Comparison of ENCODE assay signal across 36 mouse cellular contexts in genomic region chr2:87515457-87516060, GRCm38 (mm10). TPM values are rescaled to one million over a fixed set of nuclear protein-coding genes. Genes with fewer than 3 reads are reported as not detected.
"Had no signal": no experiment of that assay in that cellular context is flagged by ENCODE, and none has a peak within 500 bp of the region (broad histone marks: within the 10 kb centered on the region; RNA-seq: fewer than 3 reads in every experiment).

No protein-coding gene starts in this region.

- H3K9ac ChIP-seq: heart, embryonic 13.5 days; heart, embryonic 15.5 days; hindbrain, embryonic 12.5 days; hindbrain, embryonic 14.5 days; kidney, embryonic 15.5 days; limb, embryonic 13.5 days; limb, embryonic 15.5 days; liver, embryonic 12.5 days; liver, embryonic 14.5 days had no signal

- DNase-seq: gastrocnemius, adult 2 months; gastrocnemius, postnatal 10 days; gastrocnemius, postnatal 25 days; heart, adult 2 months; heart, postnatal 4 days; kidney, adult 11 months; kidney, adult 2 months; kidney, adult 9 months; kidney, postnatal 14 days; kidney, postnatal 4 days; layer of hippocampus, adult 9-11 months; layer of hippocampus, postnatal 36 days; left cerebral cortex, postnatal 4 days; lung, adult 18-20 months had no signal

- H3K36me3 ChIP-seq: heart, embryonic 13.5 days; heart, embryonic 15.5 days; hindbrain, embryonic 10.5 days; hindbrain, embryonic 12.5 days; kidney, embryonic 15.5 days; limb, embryonic 13.5 days; limb, embryonic 15.5 days; liver, embryonic 12.5 days had no signal

- H3K4me3 ChIP-seq: gastrocnemius, adult 2 months; heart, adult 2 months; heart, embryonic 13.5 days; heart, embryonic 15.5 days; hindbrain, embryonic 10.5 days; hindbrain, embryonic 12.5 days; kidney, embryonic 15.5 days; layer of hippocampus, adult 2 months; limb, embryonic 13.5 days; limb, embryonic 15.5 days; liver, embryonic 12.5 days had no signal

- H3K9me3 ChIP-seq: heart, embryonic 15.5 days; hindbrain, embryonic 10.5 days; hindbrain, embryonic 12.5 days; kidney, embryonic 15.5 days; limb, embryonic 13.5 days; limb, embryonic 15.5 days had no signal

- H3K27ac ChIP-seq: gastrocnemius, adult 2 months; heart, adult 2 months; heart, embryonic 13.5 days; heart, embryonic 15.5 days; hindbrain, embryonic 10.5 days; hindbrain, embryonic 12.5 days; hindbrain, embryonic 14.5 days; hindbrain, postnatal 0 days; kidney, embryonic 15.5 days; kidney, postnatal 0 days; layer of hippocampus, adult 2 months; limb, embryonic 13.5 days; limb, embryonic 15.5 days; liver, embryonic 12.5 days; liver, embryonic 14.5 days had no signal

- H3K4me1 ChIP-seq: heart, embryonic 13.5 days; heart, embryonic 15.5 days; hindbrain, embryonic 10.5 days; hindbrain, embryonic 12.5 days; kidney, embryonic 15.5 days; limb, embryonic 13.5 days; limb, embryonic 15.5 days; liver, embryonic 12.5 days had no signal

RNA-seq across cellular contexts. Expression of gene Pramel6, which starts 9.2 kb away (rescaled TPM):
- total RNA-seq: gastrocnemius, adult 2 months; gastrocnemius, postnatal 10 days; gastrocnemius, postnatal 25 days; gastrocnemius, postnatal 4 days; granulocyte monocyte progenitor cell, adult 5-6 weeks; heart, adult 2 months; heart, postnatal 25 days; heart, postnatal 4 days; hindbrain, postnatal 0 days; layer of hippocampus, adult 2 months; layer of hippocampus, postnatal 14 days; layer of hippocampus, postnatal 36 days; left cerebral cortex, adult 18-20 months; left cerebral cortex, adult 8-10 months; left cerebral cortex, postnatal 10 days; left cerebral cortex, postnatal 25 days; left cerebral cortex, postnatal 4 days; liver, adult 2 months had no signal

RNA-seq across cellular contexts. Expression of gene Olfr153, which starts 16.0 kb away (rescaled TPM):
- total RNA-seq: gastrocnemius, adult 2 months; gastrocnemius, postnatal 10 days; gastrocnemius, postnatal 25 days; gastrocnemius, postnatal 4 days; granulocyte monocyte progenitor cell, adult 5-6 weeks; heart, adult 2 months; heart, postnatal 25 days; heart, postnatal 4 days; hindbrain, postnatal 0 days; layer of hippocampus, postnatal 14 days; layer of hippocampus, postnatal 36 days; left cerebral cortex, adult 18-20 months; left cerebral cortex, adult 8-10 months; left cerebral cortex, postnatal 10 days; left cerebral cortex, postnatal 25 days; left cerebral cortex, postnatal 4 days; liver, adult 2 months had no signal

RNA-seq across cellular contexts. Expression of gene Pramel7, which starts 18.7 kb away (rescaled TPM):
- total RNA-seq: gastrocnemius, adult 2 months; gastrocnemius, postnatal 10 days; gastrocnemius, postnatal 25 days; gastrocnemius, postnatal 4 days; granulocyte monocyte progenitor cell, adult 5-6 weeks; heart, adult 2 months; heart, postnatal 25 days; heart, postnatal 4 days; hindbrain, postnatal 0 days; layer of hippocampus, adult 2 months; layer of hippocampus, postnatal 14 days; layer of hippocampus, postnatal 36 days; left cerebral cortex, adult 18-20 months; left cerebral cortex, adult 8-10 months; left cerebral cortex, postnatal 10 days; left cerebral cortex, postnatal 25 days; left cerebral cortex, postnatal 4 days; liver, adult 2 months had no signal

RNA-seq across cellular contexts. Expression of gene Olfr1128, which starts 29.8 kb away (rescaled TPM):
- total RNA-seq: gastrocnemius, adult 2 months; gastrocnemius, postnatal 10 days; gastrocnemius, postnatal 25 days; gastrocnemius, postnatal 4 days; granulocyte monocyte progenitor cell, adult 5-6 weeks; heart, adult 2 months; heart, postnatal 25 days; heart, postnatal 4 days; hindbrain, postnatal 0 days; layer of hippocampus, adult 2 months; layer of hippocampus, postnatal 14 days; layer of hippocampus, postnatal 36 days; left cerebral cortex, adult 18-20 months; left cerebral cortex, adult 8-10 months; left cerebral cortex, postnatal 10 days; left cerebral cortex, postnatal 25 days; left cerebral cortex, postnatal 4 days; liver, adult 2 months had no signal

RNA-seq across cellular contexts. Expression of gene Olfr1129, which starts 58.1 kb away (rescaled TPM):
- total RNA-seq: gastrocnemius, adult 2 months; gastrocnemius, postnatal 10 days; gastrocnemius, postnatal 25 days; gastrocnemius, postnatal 4 days; granulocyte monocyte progenitor cell, adult 5-6 weeks; heart, adult 2 months; heart, postnatal 25 days; heart, postnatal 4 days; hindbrain, postnatal 0 days; layer of hippocampus, adult 2 months; layer of hippocampus, postnatal 14 days; layer of hippocampus, postnatal 36 days; left cerebral cortex, adult 18-20 months; left cerebral cortex, adult 8-10 months; left cerebral cortex, postnatal 10 days; left cerebral cortex, postnatal 25 days; left cerebral cortex, postnatal 4 days; liver, adult 2 months had no signal
